Mouse (Mus musculus): Measurements from ENCODE around the gene Ppp4r1.

DNA sequence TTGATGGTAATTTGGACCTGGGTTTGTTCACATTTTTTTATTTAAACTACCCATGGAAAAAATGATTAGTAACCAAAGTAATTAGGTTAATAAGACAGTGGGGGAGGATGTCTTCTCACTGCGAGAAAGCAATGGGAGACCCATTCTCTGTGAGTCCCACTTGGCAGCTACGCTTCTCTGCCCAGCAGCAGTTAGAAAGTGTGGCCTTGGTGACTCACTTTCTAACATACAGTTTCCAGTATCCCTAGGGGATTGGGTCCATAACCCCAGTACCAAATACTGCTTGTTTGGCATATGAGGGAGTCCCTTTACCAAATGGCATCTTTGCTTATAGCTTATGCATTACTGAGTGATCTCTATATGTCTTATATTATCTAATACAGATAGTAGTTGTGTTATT lies 8.8 kb downstream of the Ppp4r1 start:
- TF ChIP-seq CTCF (IDR thresholded peaks at IDR 0.05; ENCODE audit: control insufficient read depth, insufficient read depth, low read length) (no peak), POLR2A (IDR thresholded peaks at IDR 0.05; ENCODE audit: borderline replicate concordance, control insufficient read depth, low read depth, low read length) (no peak)

All from bone marrow, adult 2 months (tissue).